Mouse (Mus musculus): ENCODE measurements around the gene Gm49425. TPM values are rescaled to one million over a fixed set of nuclear protein-coding genes. Genes with fewer than 3 reads are reported as not detected.
"Not testable (repeated sequence)": the region's sequence is repeated elsewhere in the genome, so short reads cannot be mapped to it uniquely, and the experiment has no call there.

The Gm49425 gene
- not detected in 2 replicates for polyA plus RNA-seq (2014; fragmentation: Nextera tagmentation; extraction: Ambion mirVana)

DNA sequence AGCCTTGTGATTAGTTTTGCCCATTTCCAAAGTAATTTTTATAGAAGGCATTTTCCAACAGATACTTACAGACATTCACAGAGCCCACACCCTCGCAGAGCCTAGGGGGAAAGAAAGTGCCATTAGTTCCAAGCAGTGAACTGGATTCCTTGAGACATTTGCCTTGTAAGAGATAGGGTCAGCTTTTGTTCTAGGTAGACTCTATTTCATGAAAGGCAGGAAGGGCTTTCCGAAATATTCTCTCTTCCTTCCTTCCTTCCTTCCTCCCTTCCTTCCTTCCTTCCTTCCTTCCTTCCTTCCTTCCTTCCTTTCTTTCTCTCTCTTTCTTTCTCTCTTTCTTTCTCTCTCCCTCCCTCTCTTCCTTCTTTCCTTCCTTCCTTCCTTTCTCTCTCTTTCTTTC is at the start of gene Gm49425:
Gene Gm49425, minus strand, starts transcription at position 101 of the 400 bp plus-strand sequence.
- not testable (repeated sequence) for H3K4me3 ChIP-seq (ENCODE audit: low read depth, low read length); H3K36me3 ChIP-seq (ENCODE audit: control insufficient read depth, insufficient read depth, low read length); DNase-seq (ENCODE audit: low spot score); ATAC-seq (ENCODE audit: insufficient number of reproducible peaks, low FRiP score, low TSS enrichment, low read depth); H3K27me3 ChIP-seq (ENCODE audit: control insufficient read depth, insufficient read depth, low read length); H3K9ac ChIP-seq (ENCODE audit: low read length); H3K4me2 ChIP-seq (ENCODE audit: low read depth, severe bottlenecking); H3K4me1 ChIP-seq (ENCODE audit: control insufficient read depth, insufficient read depth, low read length); H3K9me3 ChIP-seq (ENCODE audit: control insufficient read depth, low read length); H3K27ac ChIP-seq (replicated peaks; ENCODE audit: low read depth, low read length)
- WGBS, result 72% methylated on average over 2 of the region's 2 CpGs

DNA sequence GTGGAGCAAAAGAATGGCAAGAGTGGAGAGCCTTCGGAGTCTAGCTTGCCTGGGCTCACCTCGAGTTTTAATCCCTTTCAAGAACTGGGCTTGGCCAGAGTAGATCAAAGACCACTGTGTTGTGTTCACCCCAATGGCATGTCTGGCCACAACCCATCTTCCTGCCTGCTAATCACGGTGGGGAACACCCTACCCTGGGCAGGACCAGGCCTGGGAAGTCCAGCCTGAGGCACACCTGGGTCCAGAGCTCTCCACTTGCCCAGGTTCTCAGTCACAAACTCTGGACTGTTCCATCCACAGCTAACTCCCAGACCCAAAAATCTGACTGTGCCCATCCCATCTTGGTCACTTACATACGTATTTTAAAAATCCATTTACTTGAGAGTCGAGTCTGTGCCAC is 45.8 kb upstream of the Gm49425 start, which contains the start of gene Krt90:
Gene Krt90, minus strand, starts transcription at position 101 of the 400 bp plus-strand sequence.
- Histone ChIP-seq H3K27me3 (ENCODE audit: control insufficient read depth, insufficient read depth, low read length) (no peaks in the 10 kb centered on the region), H3K4me1 (ENCODE audit: control insufficient read depth, insufficient read depth, low read length) (no peaks in the 10 kb centered on the region), H3K4me3 (ENCODE audit: low read depth, low read length) (no peak within 1 kb of the TSS), H3K36me3 (ENCODE audit: control insufficient read depth, insufficient read depth, low read length) (no peaks in the 10 kb centered on the region), H3K9me3 (ENCODE audit: control insufficient read depth, low read length) (no peaks in the 10 kb centered on the region), H3K27ac (replicated peaks; ENCODE audit: low read depth, low read length) (no peak within 1 kb of the TSS), H3K9ac (ENCODE audit: low read length) (no peak within 1 kb of the TSS), H3K4me2 (ENCODE audit: low read depth, severe bottlenecking) (no peak within 1 kb of the TSS)
- 75% methylated on average over 5 of the region's 5 CpGs for WGBS
- ATAC-seq (ENCODE audit: insufficient number of reproducible peaks, low FRiP score, low TSS enrichment, low read depth), result no peak
- DNase-seq (ENCODE audit: low spot score), result no peak

DNA sequence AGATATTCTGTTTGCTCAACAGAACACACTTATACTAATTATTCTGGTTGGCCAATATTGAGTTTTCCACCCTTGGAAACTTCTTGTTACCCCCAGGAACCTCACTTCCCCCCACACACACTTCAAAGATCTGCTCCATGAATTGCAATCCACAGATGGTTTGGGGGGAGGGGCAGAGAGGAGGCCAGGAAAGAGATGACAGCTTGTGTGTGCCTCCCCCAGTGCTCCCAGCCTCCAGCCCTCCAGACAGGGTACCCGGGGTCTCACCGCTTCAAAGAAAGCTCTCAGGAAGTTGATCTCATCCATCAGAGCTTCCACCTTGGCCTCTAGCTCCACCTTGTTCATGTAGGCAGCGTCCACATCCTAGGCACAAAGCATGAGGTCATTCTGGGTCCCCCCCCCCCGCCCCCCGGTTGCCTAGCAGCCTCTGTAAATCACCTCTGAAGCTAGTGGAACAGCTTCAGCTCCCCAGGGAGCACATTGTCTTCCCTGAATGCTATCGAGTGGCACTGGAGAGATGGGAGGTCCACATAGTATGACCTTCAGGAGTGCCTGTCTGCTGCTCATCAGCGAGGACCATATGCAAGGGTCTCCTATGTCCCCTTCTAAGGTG is 41.1 kb upstream of the Gm49425 start:
- DNase-seq (ENCODE audit: low spot score), result peak; percentile 25

DNA sequence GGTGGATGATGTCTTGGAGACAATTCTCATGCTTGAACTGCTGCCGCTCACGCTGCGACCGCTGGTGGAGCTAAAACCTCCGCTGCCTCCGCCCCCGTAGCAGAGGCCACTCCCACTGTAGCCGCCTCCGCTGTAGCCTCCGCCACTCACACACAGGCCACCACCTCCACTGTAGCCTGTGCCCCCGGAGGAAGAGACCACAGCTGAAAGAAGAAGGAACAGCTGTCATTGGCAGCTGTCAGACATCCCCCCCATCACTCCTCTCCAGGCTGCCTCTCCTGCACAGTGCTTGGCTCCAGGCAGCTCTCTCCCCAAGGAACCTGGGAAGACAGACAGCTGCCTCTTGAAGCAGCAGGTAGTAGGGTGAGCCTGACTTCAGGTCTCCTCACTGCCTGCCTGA is 36.1 kb upstream of the Gm49425 start:
- H3K4me3 ChIP-seq (ENCODE audit: low read depth, low read length), result no peak overlapping the region
- WGBS, result 0% methylated on average over 11 of the region's 11 CpGs
- no peaks in the 10 kb centered on the region for H3K9me3 ChIP-seq (ENCODE audit: control insufficient read depth, low read length)
- DNase-seq (ENCODE audit: low spot score) (peak; percentile 67), ATAC-seq (ENCODE audit: insufficient number of reproducible peaks, low FRiP score, low TSS enrichment, low read depth) (peak; percentile 39; the same call in 1 of the 2 replicates)
- peaks cover 5% of the 10 kb centered on the region; the same call in 1 of the 2 replicates for H3K4me1 ChIP-seq (ENCODE audit: control insufficient read depth, insufficient read depth, low read length)
- no peak overlapping the region for H3K27ac ChIP-seq (replicated peaks; ENCODE audit: low read depth, low read length)
- no peak overlapping the region for H3K4me2 ChIP-seq (ENCODE audit: low read depth, severe bottlenecking)
- no peak overlapping the region for H3K9ac ChIP-seq (ENCODE audit: low read length)
- no peaks in the 10 kb centered on the region for H3K36me3 ChIP-seq (ENCODE audit: control insufficient read depth, insufficient read depth, low read length)
- no peaks in the 10 kb centered on the region for H3K27me3 ChIP-seq (ENCODE audit: control insufficient read depth, insufficient read depth, low read length)

More for the DNA sequence above, 41.1 kb upstream of the Gm49425 start:
- WGBS, result 14% methylated on average over 7 of the region's 7 CpGs
- Histone ChIP-seq H3K4me2 (ENCODE audit: low read depth, severe bottlenecking) (no peak overlapping the region), H3K4me1 (ENCODE audit: control insufficient read depth, insufficient read depth, low read length) (peaks cover 1% of the 10 kb centered on the region; the same call in 1 of the 2 replicates), H3K27me3 (ENCODE audit: control insufficient read depth, insufficient read depth, low read length) (no peaks in the 10 kb centered on the region), H3K4me3 (ENCODE audit: low read depth, low read length) (no peak overlapping the region), H3K9ac (ENCODE audit: low read length) (no peak overlapping the region), H3K36me3 (ENCODE audit: control insufficient read depth, insufficient read depth, low read length) (no peaks in the 10 kb centered on the region), H3K9me3 (ENCODE audit: control insufficient read depth, low read length) (no peaks in the 10 kb centered on the region), H3K27ac (replicated peaks; ENCODE audit: low read depth, low read length) (no peak overlapping the region)
- ATAC-seq (ENCODE audit: insufficient number of reproducible peaks, low FRiP score, low TSS enrichment, low read depth), result no peak

DNA sequence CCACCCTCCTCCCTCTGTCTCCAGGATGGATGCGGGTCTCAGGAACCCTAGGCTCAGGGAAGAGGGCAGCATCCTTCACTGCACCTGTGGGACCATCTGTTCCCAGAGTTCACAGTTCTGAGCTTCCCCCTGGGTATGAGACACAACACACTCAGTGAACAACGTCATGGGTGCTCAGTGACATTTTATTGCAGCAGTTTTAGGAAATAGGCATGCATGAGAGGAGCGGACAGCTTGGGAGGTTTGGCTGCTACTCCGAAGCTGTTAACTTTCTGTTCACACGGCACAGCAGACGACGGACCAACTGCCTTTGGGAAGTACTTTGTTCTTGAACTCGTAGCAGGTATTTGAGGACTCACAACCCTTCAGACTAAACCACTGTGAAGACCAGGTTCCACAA is 35.1 kb upstream of the Gm49425 start:
- no peaks in the 10 kb centered on the region for H3K36me3 ChIP-seq (ENCODE audit: control insufficient read depth, insufficient read depth, low read length)
- no peaks in the 10 kb centered on the region for H3K27me3 ChIP-seq (ENCODE audit: control insufficient read depth, insufficient read depth, low read length)
- H3K9me3 ChIP-seq (ENCODE audit: control insufficient read depth, low read length), result no peaks in the 10 kb centered on the region
- WGBS, result 73% methylated on average over 8 of the region's 8 CpGs
- DNase-seq (ENCODE audit: low spot score) (no peak), ATAC-seq (ENCODE audit: insufficient number of reproducible peaks, low FRiP score, low TSS enrichment, low read depth) (no peak)
- H3K4me3 ChIP-seq (ENCODE audit: low read depth, low read length), result no peak overlapping the region
- H3K4me2 ChIP-seq (ENCODE audit: low read depth, severe bottlenecking), result no peak overlapping the region
- H3K9ac ChIP-seq (ENCODE audit: low read length), result no peak overlapping the region
- no peak overlapping the region for H3K27ac ChIP-seq (replicated peaks; ENCODE audit: low read depth, low read length)
- H3K4me1 ChIP-seq (ENCODE audit: control insufficient read depth, insufficient read depth, low read length), result peaks cover 5% of the 10 kb centered on the region; the same call in 1 of the 2 replicates

DNA sequence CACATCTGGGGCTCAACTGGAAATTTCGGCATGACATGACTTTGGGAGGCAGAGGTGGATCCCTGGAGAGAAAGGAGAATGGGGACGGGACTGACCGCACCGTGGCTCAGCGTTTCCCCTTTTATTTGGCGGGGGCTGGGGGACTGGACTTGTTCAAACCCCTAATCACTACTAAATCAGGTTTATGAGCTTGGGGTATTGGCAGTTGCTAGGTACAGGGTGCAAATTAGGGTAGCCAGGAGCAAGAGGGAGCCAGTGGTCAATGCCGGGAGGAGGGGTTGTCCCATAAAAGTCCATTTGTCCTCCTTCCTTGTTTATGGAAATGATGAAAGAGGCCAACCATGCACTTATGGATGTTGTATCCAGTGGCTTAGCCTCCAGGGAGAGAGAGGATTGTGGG is 33.5 kb upstream of the Gm49425 start, which contains the start of gene Krt82:
Gene Krt82, minus strand, starts transcription at position 101 of the 400 bp plus-strand sequence.
- peaks cover 5% of the 10 kb centered on the region; the same call in 1 of the 2 replicates for H3K4me1 ChIP-seq (ENCODE audit: control insufficient read depth, insufficient read depth, low read length)
- H3K27ac ChIP-seq (replicated peaks; ENCODE audit: low read depth, low read length), result no peak within 1 kb of the TSS
- no peak within 1 kb of the TSS for H3K4me2 ChIP-seq (ENCODE audit: low read depth, severe bottlenecking)
- H3K9me3 ChIP-seq (ENCODE audit: control insufficient read depth, low read length), result no peaks in the 10 kb centered on the region
- no peaks in the 10 kb centered on the region for H3K36me3 ChIP-seq (ENCODE audit: control insufficient read depth, insufficient read depth, low read length)
- WGBS, result 64% methylated on average over 7 of the region's 7 CpGs
- DNase-seq (ENCODE audit: low spot score) (no peak), ATAC-seq (ENCODE audit: insufficient number of reproducible peaks, low FRiP score, low TSS enrichment, low read depth) (no peak)
- H3K27me3 ChIP-seq (ENCODE audit: control insufficient read depth, insufficient read depth, low read length), result no peaks in the 10 kb centered on the region
- H3K9ac ChIP-seq (ENCODE audit: low read length), result no peak within 1 kb of the TSS
- H3K4me3 ChIP-seq (ENCODE audit: low read depth, low read length), result no peak within 1 kb of the TSS

DNA sequence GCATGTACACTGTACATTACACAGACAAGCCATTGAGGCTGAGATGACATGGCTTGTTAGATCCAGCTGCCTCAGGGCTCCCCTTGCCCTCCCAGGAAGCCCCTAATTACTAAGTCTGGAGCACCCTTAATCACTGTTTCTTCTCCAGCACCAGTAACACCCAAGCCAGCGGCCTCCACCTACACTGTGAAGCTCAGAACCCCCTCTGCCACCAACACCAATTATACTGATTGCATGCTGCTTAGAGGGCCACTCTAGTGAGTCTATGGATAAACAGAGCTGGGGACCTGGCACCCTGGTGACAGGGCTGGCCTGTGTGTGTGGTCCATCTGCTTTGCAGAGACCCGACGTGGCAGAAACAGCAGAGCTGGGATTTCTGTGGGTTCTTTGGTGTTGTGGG is 27.4 kb upstream of the Gm49425 start:
- H3K27me3 ChIP-seq (ENCODE audit: control insufficient read depth, insufficient read depth, low read length), result no peaks in the 10 kb centered on the region
- H3K4me2 ChIP-seq (ENCODE audit: low read depth, severe bottlenecking), result no peak overlapping the region
- H3K9me3 ChIP-seq (ENCODE audit: control insufficient read depth, low read length), result no peaks in the 10 kb centered on the region
- H3K4me3 ChIP-seq (ENCODE audit: low read depth, low read length), result no peak overlapping the region
- no peaks in the 10 kb centered on the region; the same call in 1 of the 2 replicates for H3K4me1 ChIP-seq (ENCODE audit: control insufficient read depth, insufficient read depth, low read length)
- no peak overlapping the region for H3K27ac ChIP-seq (replicated peaks; ENCODE audit: low read depth, low read length)
- WGBS, result 33% methylated on average over 3 of the region's 3 CpGs
- no peaks in the 10 kb centered on the region for H3K36me3 ChIP-seq (ENCODE audit: control insufficient read depth, insufficient read depth, low read length)
- no peak for DNase-seq (ENCODE audit: low spot score)
- no peak overlapping the region for H3K9ac ChIP-seq (ENCODE audit: low read length)
- ATAC-seq (ENCODE audit: insufficient number of reproducible peaks, low FRiP score, low TSS enrichment, low read depth), result no peak

DNA sequence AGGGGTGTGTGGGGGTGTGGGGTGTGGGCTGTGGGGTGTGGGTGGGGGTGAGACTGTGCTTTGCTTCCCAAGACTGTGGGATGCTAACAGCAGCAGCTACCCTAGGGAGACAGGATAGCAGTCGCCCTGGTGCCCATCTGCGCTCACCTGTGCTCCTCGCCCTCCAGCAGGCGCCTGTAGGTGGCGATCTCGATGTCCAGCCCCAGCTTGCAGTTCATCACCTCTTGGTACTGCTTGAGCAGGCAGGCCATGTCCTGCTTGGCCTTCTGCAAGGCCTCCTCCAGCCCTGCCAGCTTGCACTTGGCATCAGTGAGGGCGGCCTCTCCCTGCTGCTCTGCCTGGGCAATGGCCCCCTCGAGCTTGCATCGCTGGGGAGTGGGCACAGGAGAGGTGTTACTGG is 25.5 kb upstream of the Gm49425 start:
- Histone ChIP-seq H3K4me1 (ENCODE audit: control insufficient read depth, insufficient read depth, low read length) (no peaks in the 10 kb centered on the region; the same call in 1 of the 2 replicates), H3K4me2 (ENCODE audit: low read depth, severe bottlenecking) (no peak overlapping the region), H3K9me3 (ENCODE audit: control insufficient read depth, low read length) (no peaks in the 10 kb centered on the region), H3K27ac (replicated peaks; ENCODE audit: low read depth, low read length) (no peak overlapping the region), H3K9ac (ENCODE audit: low read length) (no peak overlapping the region), H3K36me3 (ENCODE audit: control insufficient read depth, insufficient read depth, low read length) (no peaks in the 10 kb centered on the region), H3K4me3 (ENCODE audit: low read depth, low read length) (no peak overlapping the region), H3K27me3 (ENCODE audit: control insufficient read depth, insufficient read depth, low read length) (no peaks in the 10 kb centered on the region)
- WGBS, result 60% methylated on average over 9 of the region's 9 CpGs
- ATAC-seq (ENCODE audit: insufficient number of reproducible peaks, low FRiP score, low TSS enrichment, low read depth) (no peak), DNase-seq (ENCODE audit: low spot score) (no peak)

DNA sequence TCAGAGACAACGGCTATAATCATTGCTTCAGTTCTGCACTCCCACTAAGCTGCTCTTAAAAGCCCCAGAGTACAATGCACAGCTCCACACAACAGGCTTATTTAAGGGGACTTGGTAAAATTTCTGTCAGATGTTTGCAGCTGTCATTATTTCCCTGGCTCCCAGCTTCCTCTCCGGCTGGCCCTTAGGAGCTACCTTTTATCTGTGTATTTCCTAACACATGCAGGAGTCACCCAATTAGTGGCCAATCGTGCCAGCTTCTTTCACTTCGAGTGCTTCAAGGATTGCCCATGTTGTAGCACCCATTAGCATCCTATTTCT is 21.5 kb upstream of the Gm49425 start:
- Histone ChIP-seq H3K4me1 (ENCODE audit: control insufficient read depth, insufficient read depth, low read length) (no peaks in the 10 kb centered on the region), H3K9me3 (ENCODE audit: control insufficient read depth, low read length) (no peaks in the 10 kb centered on the region), H3K4me2 (ENCODE audit: low read depth, severe bottlenecking) (no peak overlapping the region), H3K36me3 (ENCODE audit: control insufficient read depth, insufficient read depth, low read length) (no peaks in the 10 kb centered on the region), H3K27ac (replicated peaks; ENCODE audit: low read depth, low read length) (no peak overlapping the region), H3K4me3 (ENCODE audit: low read depth, low read length) (no peak overlapping the region), H3K27me3 (ENCODE audit: control insufficient read depth, insufficient read depth, low read length) (no peaks in the 10 kb centered on the region), H3K9ac (ENCODE audit: low read length) (no peak overlapping the region)
- ATAC-seq (ENCODE audit: insufficient number of reproducible peaks, low FRiP score, low TSS enrichment, low read depth) (no peak), DNase-seq (ENCODE audit: low spot score) (no peak)
- 53% methylated on average over 4 of the region's 4 CpGs for WGBS
